Mouse (Mus musculus) bone marrow, adult 2 months (tissue): ENCODE data around the gene Ccdc77.

Experiments
- CTCF ChIP-seq: fragments of 200-500 bp; IDR thresholded peaks from 2 replicates; pipeline ENCODE4 v1.5.1; 2011; ENCODE audit warnings: low read length, control low read depth; ENCODE audit not compliant: control insufficient read depth, insufficient read depth
- POLR2A ChIP-seq: fragments of 200-500 bp; IDR thresholded peaks from 2 replicates; pipeline ENCODE4 v1.6.1; 2011; ENCODE audit warnings: low read depth, mild to moderate bottlenecking, control low read depth, low read length, borderline replicate concordance; ENCODE audit not compliant: control insufficient read depth

- TF ChIP-seq CTCF (no peak), POLR2A (no peak)
These were observed 20.2 kb downstream of the Ccdc77 start for GRCm38 (mm10) chr6:120343992-120344391.
